Mouse (Mus musculus) brain, adult 2 months (tissue): ENCODE data around the gene Gm28038.
A peak's percentile ranks its signal among the peaks of the same experiment; 100 is the strongest.

ENCODE experiments used
- DNase-seq: peaks from one replicate; pipeline ENCODE4 v3.0.0; 2011; ENCODE audit warnings: low read depth, low spot score

Gm28038 gene

DNA sequence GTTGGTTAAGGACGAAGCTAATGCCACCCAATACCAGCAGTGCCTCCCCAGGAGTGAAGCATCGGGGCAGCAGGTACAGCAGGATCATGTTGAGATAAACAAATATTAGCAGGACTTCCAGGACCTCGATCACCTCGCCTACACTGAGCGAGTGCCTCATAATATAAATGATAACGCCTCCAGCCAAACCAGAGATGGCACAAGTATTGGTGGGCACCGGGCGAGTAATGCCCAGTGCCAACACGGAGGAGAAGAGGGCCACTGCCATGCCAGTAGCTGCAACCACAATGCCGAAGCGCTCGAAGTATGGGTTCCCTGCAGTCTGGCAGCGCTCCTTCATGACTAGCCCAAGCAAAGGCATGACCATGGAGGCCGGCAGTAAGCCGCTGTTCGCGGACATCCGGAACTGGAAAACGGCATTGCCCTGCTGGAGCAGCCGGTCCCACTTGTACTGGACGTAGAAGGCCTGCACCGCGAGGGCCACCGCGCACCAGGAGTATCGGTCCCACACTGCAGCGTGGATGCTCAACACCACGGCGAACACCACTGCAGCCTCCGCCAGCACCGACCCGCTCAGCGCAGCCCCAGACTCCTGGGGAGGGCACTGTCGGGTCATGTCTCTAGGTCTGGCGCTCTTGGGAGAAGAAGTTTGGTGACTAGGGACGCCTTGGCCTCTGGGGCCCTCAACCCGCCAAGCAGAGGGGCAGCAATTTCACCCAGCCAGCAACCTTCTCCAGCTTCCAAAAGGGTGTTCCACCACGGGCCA is 4.8 kb downstream of the Gm28038 start:
- peak; percentile 28 for DNase-seq

DNA sequence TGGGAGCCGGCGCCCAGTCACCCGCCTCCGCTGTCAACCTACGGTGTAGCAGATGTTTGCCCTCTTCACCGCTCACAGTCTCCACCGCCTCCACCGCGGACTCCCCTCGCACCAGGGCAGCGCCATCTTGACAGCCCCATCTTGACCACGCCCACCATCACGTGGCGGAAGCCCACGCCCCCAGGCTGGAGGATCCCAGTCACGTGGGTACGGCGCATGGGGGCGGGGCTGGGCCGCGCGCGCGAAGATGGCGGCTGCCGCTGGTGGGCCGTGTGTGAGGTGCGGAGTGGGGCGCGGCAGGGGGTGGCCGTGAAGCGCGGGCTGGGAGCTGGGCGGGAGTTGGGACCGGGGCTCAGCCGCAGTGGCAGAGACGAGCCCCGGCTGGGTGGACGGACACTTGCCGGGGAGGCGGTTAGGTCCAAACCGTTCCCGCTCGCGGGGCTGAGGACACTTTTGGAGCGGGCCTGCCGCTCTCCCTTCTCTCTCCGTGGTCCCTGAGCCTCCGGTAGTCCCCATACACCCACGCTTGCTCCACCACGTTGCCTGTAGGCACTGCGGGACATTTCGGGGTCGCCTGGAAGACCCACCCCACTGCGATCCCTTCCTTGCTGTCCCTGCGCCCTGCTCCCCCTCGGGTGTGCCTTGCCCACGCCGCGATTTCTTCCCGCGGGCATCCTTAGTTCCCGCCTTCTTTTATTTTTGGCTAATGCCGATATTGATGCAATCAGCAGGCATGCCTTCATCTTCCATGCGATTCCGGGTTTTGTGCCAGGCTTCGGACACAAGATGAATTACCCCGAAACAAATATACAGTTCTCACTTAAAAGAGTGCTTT is 5.6 kb downstream of the Gm28038 start, which contains the start of the genes Dolk and Nup188:
TSS of gene Dolk (minus strand) at position 143 of the 835 bp plus-strand sequence.
TSS of gene Nup188 (plus strand) at position 206 of the 835 bp plus-strand sequence.
- peak; percentile 97 for DNase-seq

DNA sequence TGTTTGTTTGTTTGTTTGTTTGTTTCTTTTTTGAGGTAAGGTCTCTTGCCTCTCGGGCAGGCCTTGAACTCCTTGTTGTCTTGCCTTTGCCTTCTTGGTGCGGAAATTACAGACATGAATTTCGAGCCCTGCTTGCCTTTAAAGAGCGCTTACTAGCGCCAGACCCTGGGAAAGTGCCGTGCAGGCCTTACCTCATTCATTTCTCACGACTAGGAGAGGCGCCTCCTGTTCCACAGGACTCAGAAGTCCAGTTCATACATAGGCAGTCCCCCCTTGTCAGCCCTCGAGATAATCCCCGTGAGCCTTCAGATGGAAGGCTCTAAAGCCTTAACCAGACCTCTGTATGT is 6.2 kb downstream of the Gm28038 start:
- DNase-seq: peak; percentile 73

DNA sequence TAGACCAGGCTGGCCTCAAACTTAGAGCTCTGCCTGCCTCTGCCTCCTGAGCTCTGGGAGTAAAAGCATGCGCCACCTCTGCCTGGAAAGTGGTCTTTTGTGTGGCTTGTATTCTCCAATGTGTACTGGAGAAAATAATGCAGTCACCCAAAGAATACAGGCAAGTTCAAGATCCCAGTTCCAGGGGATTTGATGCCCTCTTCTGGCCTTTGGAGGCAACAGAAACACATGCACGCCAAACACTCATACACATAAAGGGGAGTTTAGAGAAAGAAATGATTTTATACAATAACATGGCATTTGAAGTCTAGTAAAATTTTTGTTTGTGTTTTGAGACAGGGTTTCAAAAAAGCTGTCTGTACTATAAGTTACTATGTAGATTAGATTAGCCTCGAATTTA is 18.7 kb downstream of the Gm28038 start:
- no peak for DNase-seq

DNA sequence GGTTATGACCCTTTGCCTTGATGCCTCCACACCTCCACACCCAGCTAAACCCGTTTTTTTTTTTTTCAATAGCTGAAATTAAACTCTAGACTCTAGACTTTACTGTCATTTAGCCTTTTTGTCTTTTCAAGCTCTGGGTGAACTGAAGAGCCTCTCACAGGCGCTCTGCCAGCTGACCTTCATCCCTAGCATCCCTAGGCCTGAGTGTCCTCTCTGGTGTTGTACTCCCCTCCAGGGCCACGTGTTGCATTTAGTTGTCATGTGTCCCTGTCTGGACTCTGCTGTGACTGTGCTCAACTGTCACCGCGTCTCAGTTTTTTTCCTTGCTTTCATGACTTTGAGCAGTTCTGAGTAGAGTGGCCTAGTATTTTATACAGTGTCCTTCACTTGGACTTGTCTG is 19.1 kb downstream of the Gm28038 start:
- no peak for DNase-seq

DNA sequence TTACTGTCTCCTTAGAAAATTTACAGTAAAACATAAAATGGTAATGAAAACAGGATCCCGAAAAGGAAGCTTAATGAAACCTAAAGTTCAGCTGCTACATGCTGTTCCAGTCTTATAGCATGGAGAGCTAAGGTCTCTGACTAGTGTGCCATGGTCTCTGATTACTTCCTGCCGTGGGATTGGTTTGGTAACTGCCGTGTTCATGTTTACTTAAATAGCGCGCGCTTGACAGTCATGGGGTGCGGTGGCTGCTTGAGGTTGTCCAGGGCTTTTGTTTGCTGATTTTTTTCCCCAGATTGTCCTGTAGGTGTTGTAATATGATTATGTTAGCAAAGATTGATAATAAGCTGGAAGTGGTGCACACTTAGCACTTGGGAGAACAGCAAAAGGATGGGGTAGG is 25.2 kb downstream of the Gm28038 start:
- DNase-seq: no peak

DNA sequence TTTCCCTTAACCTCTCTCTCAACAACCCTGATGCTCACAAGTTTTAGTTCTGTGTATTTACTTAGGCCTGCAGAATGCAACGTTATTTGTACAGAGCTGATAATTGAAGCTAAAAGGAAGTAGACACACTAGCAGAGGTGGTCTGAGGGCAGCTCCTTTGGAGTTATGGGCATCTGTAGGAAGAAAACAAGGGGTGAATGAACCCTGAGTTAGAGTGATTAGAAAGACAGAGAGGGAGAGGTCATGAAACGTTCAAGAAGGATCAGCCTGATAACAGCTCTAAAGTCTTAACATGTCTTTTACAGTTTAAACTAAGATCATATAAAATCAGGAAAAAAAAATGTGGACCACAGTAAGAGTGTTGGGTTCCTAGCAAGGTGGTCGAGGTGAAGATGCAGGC is 28.5 kb downstream of the Gm28038 start:
- no peak for DNase-seq

DNA sequence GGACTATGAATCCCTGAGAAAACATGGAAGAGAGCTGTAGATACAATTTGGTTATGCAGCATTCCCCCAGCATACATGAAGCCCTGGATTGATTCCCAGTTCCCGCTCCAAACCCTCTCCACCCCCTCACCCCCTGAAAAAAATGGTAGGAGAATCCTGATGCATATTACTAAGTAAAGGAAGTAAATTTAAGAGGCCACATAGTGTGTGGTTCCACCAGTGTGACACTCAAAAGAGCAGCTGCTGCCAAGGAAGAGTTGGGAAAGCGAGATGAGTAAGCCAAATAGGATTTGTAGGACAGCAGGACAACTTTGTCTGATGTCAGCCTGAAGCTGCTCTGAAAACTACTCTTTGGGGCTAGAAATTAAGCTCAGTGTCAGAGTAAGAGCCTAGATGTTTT is 30.6 kb downstream of the Gm28038 start:
- peak; percentile 73 for DNase-seq

DNA sequence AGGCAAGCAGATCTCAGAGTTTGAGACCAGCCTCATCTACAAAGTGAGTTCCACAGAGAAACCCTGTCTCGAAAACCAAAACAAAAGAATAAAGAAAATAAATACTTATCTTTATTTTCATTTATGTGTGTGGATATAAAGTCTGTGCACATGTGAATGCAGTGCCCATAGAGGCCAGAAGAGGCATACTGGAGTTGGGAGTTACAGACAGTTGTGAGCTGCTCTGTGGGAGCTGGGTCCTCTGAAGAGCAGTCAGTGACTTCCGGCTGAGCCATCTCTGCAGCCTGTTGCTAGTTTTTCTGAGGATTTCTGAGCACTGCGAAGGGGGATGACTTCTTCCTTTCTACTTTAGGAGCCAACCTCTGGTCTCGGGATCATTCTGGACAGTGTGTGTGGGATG is 35.3 kb downstream of the Gm28038 start:
- no peak for DNase-seq

DNA sequence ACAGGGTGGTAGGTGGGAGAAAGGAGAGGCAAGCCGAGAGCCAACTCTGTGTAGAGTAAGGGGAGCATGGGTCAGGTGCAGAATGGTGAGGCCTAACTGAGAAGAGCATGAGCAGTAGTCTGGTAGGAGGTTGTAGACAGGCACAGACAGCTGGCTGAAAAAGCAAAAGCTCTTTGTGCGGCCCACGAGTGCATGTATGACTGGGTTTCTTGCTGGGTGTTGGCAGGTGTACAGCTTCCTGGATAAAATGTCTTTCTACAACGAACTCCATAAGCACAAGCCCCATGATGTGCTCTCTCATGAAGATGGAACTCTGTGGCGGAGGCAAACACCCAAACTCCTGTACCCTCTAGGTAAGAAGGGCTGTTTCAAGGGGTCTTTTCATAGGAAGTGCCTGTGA is 36.1 kb downstream of the Gm28038 start:
- peak; percentile 35 for DNase-seq

DNA sequence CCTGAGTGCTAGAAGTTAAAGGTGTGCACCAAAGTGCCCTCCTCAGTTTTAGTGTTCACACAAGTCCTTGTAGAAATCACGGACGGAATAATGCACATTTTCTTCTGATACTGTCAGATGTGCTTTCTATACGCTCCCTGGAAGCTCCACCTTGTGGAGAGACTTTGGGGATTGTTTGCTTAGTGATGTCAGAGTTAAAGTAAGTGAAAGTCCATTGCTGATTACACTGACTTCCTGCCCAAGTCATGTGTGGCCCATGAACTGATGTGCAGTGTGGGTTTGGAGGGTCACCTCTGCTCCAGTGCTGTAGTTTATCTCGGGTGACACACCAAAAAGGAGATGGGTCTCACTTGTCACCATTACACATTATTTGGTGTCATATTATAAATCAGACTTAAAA is 38.4 kb downstream of the Gm28038 start:
- DNase-seq: no peak

DNA sequence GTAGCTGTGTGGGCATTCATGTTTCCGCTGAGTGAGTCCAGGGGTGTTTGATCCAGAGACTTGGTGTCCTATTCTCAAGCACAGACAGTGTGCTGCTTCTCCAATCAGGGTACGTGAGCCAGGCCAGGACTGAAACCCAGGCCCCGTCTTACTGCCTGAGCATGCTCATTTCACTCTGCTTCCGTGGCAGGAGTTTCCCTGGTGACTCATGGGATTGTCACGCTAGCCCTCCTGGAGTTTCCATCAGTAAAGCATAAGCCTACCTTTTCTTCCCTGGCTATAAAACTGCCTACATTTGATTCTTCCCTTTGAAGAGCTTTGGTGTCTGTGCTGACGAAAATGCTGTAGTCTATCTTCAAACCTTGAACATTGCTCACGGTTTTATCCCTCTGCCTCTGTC is 42.3 kb downstream of the Gm28038 start:
- peak; percentile 51 for DNase-seq

DNA sequence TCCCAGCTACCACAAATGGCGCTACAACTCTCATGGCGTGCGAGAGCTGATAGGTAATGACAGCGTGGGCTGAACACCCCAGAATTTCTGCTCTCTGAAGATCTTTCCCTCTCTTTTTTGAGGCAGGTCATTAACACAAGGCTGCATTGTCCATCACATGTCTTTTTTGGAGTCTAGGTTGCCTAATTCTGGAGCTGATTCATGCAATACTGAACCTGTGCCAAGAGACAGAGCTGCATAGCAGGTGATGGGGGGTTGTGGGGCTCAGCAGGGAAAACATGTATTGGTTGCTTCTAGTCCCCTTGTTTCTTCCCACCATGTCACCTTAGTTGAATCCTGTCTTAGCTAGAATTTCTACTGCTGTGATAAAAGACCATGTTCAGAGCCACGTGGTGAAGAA is 44.5 kb downstream of the Gm28038 start:
- DNase-seq: no peak

DNA sequence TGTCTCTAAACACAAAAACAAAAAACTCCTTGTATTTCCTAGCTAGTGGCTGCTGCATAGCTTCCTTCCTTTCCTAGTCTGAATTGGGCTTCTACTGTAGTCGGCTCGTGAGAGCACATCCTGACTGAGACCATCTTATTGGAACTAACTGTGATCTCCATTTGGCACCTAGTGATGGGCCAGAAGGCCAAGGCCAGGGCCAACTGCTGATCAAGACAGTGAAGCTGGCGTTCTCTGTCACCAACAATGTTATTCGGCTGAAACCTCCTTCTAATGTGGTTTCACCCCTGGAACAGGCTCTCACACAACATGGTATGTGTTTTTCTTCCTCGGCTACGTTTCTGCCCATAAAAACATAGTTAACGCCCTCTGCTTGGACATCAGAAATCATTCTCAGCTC is 46.4 kb downstream of the Gm28038 start:
- peak; percentile 43 for DNase-seq

DNA sequence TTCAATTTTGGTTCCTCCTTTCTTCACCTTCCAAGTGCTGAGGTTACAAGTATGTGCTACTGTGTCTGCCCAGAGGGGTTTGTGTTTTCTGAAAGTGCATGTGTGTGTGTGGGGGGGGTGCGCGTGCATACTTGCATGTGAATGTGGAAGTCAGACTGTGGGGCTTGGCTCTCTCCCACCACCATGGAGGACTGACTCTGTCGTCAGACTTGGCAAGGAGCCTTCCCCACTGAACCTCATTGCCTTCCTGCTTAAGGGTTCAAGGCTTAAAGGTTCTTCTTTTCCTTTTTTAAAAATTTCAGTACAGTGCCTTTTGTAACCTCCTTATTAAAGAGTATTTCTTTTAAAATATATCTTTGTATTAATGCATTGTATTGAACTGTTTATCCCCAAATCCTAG is 47.9 kb downstream of the Gm28038 start:
- no peak for DNase-seq

DNA sequence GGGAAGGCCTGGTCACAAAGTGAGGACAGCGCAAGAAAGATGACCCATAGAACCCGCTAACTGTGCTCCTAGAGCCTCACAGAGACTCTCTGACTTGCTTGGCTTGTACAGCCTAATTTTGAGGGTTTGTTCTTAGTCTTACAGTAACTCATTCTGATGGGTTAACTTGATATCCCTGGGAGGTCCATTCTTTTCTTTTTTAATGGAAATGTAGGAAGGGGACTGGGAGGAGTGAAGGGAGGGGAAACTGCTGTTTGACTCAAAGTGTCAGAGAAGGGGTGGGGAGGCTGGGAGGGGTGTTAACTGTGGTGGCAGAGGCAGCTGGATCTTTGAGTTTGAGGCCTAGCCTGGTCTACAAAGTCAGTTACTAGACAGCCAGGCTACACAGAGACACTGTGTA is 54.5 kb downstream of the Gm28038 start:
- no peak for DNase-seq

DNA sequence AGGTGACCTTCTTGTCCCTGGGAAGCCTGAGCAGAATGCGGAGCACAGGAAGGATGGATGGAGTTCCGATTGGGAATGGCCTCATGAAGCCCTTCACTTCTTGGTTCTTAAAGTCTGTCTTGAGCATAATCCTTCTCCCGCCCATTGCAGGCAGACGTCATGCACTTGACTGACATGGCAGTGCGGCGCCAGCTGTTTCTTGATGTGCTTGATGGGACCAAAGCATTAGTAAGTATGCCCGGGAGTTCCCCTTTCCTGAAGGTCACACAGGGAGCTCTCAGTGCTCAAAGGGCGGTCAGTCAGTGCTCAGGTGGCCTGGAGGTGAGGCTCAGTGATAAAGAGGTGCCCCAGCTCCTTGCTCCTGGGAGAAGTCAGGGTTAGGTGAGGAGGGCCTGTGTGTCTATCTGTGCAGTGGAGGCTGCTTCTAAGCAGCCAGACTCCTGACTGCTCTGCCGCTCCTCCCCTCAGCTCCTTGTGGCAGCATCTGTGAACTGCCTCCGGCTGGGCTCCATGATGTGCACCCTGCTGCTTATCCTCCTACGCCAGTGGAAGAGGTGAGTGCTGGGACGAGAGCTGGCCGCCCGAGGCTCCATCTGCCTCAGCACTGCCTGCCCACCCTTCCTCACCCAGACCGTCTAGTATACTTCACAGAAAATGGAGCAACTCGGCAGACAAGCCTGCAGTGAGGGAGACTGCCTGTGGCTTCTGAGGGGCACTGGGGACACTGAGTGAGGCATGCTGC is 55.5 kb downstream of the Gm28038 start:
- peak; percentile 90 for DNase-seq

DNA sequence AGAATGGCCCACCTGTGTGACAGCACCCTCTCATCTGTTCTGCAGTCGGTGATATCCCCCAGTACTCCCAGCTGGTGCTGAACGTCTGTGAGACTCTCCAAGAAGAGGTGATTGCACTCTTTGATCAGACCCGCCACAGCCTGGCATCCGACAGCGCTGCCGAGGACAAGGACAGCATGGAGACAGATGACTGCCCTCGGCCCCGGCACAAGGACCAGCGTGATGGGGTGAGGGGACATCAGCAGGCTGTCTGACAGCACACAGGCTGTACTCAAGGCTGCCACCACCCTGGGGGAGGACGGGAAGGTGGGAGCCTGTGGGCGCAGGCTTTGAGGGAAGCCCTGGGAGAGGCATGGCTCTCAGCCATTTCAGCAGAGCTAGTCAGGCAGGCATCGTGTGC is 56.3 kb downstream of the Gm28038 start:
- DNase-seq: peak; percentile 64

DNA sequence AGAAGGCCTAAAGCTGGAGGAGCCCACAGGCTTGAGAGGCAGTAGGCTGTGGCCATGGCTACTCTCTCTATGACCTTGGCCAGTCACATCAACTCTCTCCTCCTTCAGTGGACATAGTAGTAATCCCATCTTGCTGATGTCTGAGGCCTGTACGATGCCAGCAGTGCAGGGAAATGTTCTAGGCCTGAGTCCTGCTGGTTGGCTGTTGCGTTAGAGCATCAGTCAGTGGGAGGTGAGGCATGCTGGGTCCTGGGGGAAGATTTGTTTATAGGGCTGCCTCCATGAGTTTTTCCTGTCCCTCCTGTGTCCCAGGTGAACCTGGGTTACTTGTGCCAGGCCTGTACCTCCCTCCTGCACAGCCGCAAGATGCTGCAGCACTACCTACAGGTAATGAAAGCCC is 61.2 kb downstream of the Gm28038 start:
- DNase-seq: no peak

DNA sequence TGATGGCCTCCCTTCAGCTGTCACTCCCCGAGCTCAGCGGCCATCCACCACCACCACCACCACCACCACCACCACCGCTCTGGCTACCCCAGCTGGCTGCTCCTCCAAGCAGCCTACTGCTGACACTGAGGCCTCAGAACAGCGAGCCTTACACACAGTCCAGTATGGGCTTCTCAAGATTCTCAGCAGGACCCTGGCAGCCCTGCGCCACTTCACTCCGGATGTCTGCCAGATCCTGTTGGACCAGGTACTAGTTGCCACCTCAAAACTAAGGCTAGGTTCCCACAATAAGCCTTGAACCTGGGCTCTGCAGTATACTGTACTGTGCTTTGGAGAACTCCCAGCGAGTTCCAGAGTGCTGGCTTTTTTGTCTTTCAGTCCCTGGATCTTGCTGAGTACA is 61.7 kb downstream of the Gm28038 start:
- DNase-seq: peak; percentile 65

DNA sequence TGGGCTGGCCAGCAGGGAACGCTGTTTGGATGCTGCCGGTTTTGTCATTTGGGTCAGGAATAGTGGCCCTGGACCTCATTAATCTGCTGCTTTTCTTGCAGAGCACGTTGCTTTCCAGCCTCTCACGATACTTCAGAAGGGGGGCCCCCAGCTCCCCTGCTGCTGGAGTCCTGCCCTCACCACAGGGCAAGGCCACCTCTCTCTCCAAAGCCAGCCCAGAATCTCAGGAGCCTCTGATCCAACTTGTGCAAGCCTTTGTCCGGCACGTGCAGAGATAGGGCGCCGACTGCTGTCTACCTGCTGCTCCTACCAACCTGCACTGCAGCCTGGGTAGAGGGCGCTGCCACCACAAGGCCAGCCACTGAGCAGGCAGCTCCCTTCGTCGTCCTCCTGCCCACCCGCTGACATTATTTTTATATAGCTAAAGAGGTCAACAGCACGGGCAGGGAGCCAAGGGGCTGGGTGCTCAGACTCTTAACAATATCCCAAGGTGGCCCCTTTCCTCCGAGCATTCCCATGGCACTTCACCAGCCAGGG is 62.8 kb downstream of the Gm28038 start:
- peak; percentile 69 for DNase-seq
